Mouse (Mus musculus): ENCODE measurements around the gene Slc45a3. TPM values are rescaled to one million over a fixed set of nuclear protein-coding genes. Genes with fewer than 3 reads are reported as not detected.

The Slc45a3 gene
- polyA plus RNA-seq, 1 experiment, result 1.7 TPM

GRCm38 (mm10) chr1:131993169-131994040 lies 30.6 kb downstream of the Slc45a3 start:
- H3K4me1 ChIP-seq (ENCODE audit: control insufficient read depth, insufficient read depth, low read length), result peaks cover 1% of the 10 kb centered on the region; the same call in 1 of the 2 replicates
- H3K4me3 ChIP-seq (replicated peaks; ENCODE audit: control insufficient read depth, low read depth, low read length), result no peak overlapping the region
- no peak overlapping the region for H3K27ac ChIP-seq (ENCODE audit: control insufficient read depth, insufficient read depth, low read depth, low read length, poor library complexity)
- no peak for TF ChIP-seq CTCF (IDR thresholded peaks at IDR 0.05; ENCODE audit: control insufficient read depth, insufficient read depth, low read length)
- TF ChIP-seq POLR2A (IDR thresholded peaks at IDR 0.05; ENCODE audit: borderline replicate concordance, control insufficient read depth, low read depth, low read length), result no peak
- WGBS, result 55% methylated on average over 12 of the region's 12 CpGs

- Histone ChIP-seq H3K4me3 (replicated peaks; ENCODE audit: control insufficient read depth, low read depth, low read length) (no peak overlapping the region), H3K4me1 (ENCODE audit: control insufficient read depth, insufficient read depth, low read length) (peaks cover 1% of the 10 kb centered on the region; the same call in 1 of the 2 replicates), H3K27ac (ENCODE audit: control insufficient read depth, insufficient read depth, low read depth, low read length, poor library complexity) (no peak overlapping the region)
- 33% methylated on average over 4 of the region's 4 CpGs for WGBS
- TF ChIP-seq POLR2A (IDR thresholded peaks at IDR 0.05; ENCODE audit: borderline replicate concordance, control insufficient read depth, low read depth, low read length), result no peak
- 0 out of 2 replicates have a peak, but pooled peaks have one; percentile 16 for TF ChIP-seq CTCF (IDR thresholded peaks at IDR 0.05; ENCODE audit: control insufficient read depth, insufficient read depth, low read length)
Observed at GRCm38 (mm10) chr1:131995062-131995461, 32.3 kb downstream of the Slc45a3 start.

GRCm38 (mm10) chr1:132000506-132000905 lies 37.7 kb downstream of the Slc45a3 start:
- Histone ChIP-seq H3K27ac (ENCODE audit: control insufficient read depth, insufficient read depth, low read depth, low read length, poor library complexity) (no peak overlapping the region), H3K4me3 (replicated peaks; ENCODE audit: control insufficient read depth, low read depth, low read length) (no peak overlapping the region), H3K4me1 (ENCODE audit: control insufficient read depth, insufficient read depth, low read length) (peaks cover 4% of the 10 kb centered on the region)
- peak; percentile 45 for TF ChIP-seq CTCF (IDR thresholded peaks at IDR 0.05; ENCODE audit: control insufficient read depth, insufficient read depth, low read length)
- no peak for TF ChIP-seq POLR2A (IDR thresholded peaks at IDR 0.05; ENCODE audit: borderline replicate concordance, control insufficient read depth, low read depth, low read length)

GRCm38 (mm10) chr1:132001880-132002330 lies 39.1 kb downstream of the Slc45a3 start:
- TF ChIP-seq CTCF (IDR thresholded peaks at IDR 0.05; ENCODE audit: control insufficient read depth, insufficient read depth, low read length) (no peak), POLR2A (IDR thresholded peaks at IDR 0.05; ENCODE audit: borderline replicate concordance, control insufficient read depth, low read depth, low read length) (no peak)
- peaks cover 4% of the 10 kb centered on the region for H3K4me1 ChIP-seq (ENCODE audit: control insufficient read depth, insufficient read depth, low read length)
- WGBS, result 58% methylated on average over 4 of the region's 4 CpGs
- H3K4me3 ChIP-seq (replicated peaks; ENCODE audit: control insufficient read depth, low read depth, low read length), result no peak overlapping the region
- H3K27ac ChIP-seq (ENCODE audit: control insufficient read depth, insufficient read depth, low read depth, low read length, poor library complexity), result no peak overlapping the region

- TF ChIP-seq CTCF (IDR thresholded peaks at IDR 0.05; ENCODE audit: control insufficient read depth, insufficient read depth, low read length), result no peak
- TF ChIP-seq POLR2A (IDR thresholded peaks at IDR 0.05; ENCODE audit: borderline replicate concordance, control insufficient read depth, low read depth, low read length), result no peak
- Histone ChIP-seq H3K27ac (ENCODE audit: control insufficient read depth, insufficient read depth, low read depth, low read length, poor library complexity) (no peak overlapping the region), H3K4me3 (replicated peaks; ENCODE audit: control insufficient read depth, low read depth, low read length) (no peak overlapping the region), H3K4me1 (ENCODE audit: control insufficient read depth, insufficient read depth, low read length) (peaks cover 4% of the 10 kb centered on the region)
- WGBS, result 74% methylated on average over 2 of the region's 2 CpGs
Observed at GRCm38 (mm10) chr1:132003111-132003510, 40.3 kb downstream of the Slc45a3 start.

GRCm38 (mm10) chr1:132003817-132004216 lies 41.0 kb downstream of the Slc45a3 start:
- Histone ChIP-seq H3K4me3 (replicated peaks; ENCODE audit: control insufficient read depth, low read depth, low read length) (no peak overlapping the region), H3K27ac (ENCODE audit: control insufficient read depth, insufficient read depth, low read depth, low read length, poor library complexity) (no peak overlapping the region), H3K4me1 (ENCODE audit: control insufficient read depth, insufficient read depth, low read length) (peaks cover 4% of the 10 kb centered on the region)
- TF ChIP-seq POLR2A (IDR thresholded peaks at IDR 0.05; ENCODE audit: borderline replicate concordance, control insufficient read depth, low read depth, low read length) (no peak), CTCF (IDR thresholded peaks at IDR 0.05; ENCODE audit: control insufficient read depth, insufficient read depth, low read length) (no peak)
- 6% methylated on average over 1 of the region's 1 CpGs for WGBS

GRCm38 (mm10) chr1:132004574-132005180 lies 41.9 kb downstream of the Slc45a3 start:
- Histone ChIP-seq H3K4me1 (ENCODE audit: control insufficient read depth, insufficient read depth, low read length) (peaks cover 4% of the 10 kb centered on the region), H3K27ac (ENCODE audit: control insufficient read depth, insufficient read depth, low read depth, low read length, poor library complexity) (peak overlapping the region; percentile 21; the same call in 1 of the 2 replicates), H3K4me3 (replicated peaks; ENCODE audit: control insufficient read depth, low read depth, low read length) (no peak overlapping the region)
- 58% methylated on average over 6 of the region's 6 CpGs for WGBS
- no peak for TF ChIP-seq CTCF (IDR thresholded peaks at IDR 0.05; ENCODE audit: control insufficient read depth, insufficient read depth, low read length)
- no peak for TF ChIP-seq POLR2A (IDR thresholded peaks at IDR 0.05; ENCODE audit: borderline replicate concordance, control insufficient read depth, low read depth, low read length)

- Histone ChIP-seq H3K4me3 (replicated peaks; ENCODE audit: control insufficient read depth, low read depth, low read length) (no peak overlapping the region), H3K4me1 (ENCODE audit: control insufficient read depth, insufficient read depth, low read length) (peaks cover 7% of the 10 kb centered on the region), H3K27ac (ENCODE audit: control insufficient read depth, insufficient read depth, low read depth, low read length, poor library complexity) (no peak overlapping the region)
- WGBS, result 87% methylated on average over 1 of the region's 1 CpGs
- TF ChIP-seq CTCF (IDR thresholded peaks at IDR 0.05; ENCODE audit: control insufficient read depth, insufficient read depth, low read length), result no peak
- no peak for TF ChIP-seq POLR2A (IDR thresholded peaks at IDR 0.05; ENCODE audit: borderline replicate concordance, control insufficient read depth, low read depth, low read length)
Observed at GRCm38 (mm10) chr1:132005466-132005865, 42.7 kb downstream of the Slc45a3 start.

Data from bone marrow, adult 2 months (tissue).